Mouse (Mus musculus): ENCODE results near the gene Tex45.

The Tex45 gene

DNA sequence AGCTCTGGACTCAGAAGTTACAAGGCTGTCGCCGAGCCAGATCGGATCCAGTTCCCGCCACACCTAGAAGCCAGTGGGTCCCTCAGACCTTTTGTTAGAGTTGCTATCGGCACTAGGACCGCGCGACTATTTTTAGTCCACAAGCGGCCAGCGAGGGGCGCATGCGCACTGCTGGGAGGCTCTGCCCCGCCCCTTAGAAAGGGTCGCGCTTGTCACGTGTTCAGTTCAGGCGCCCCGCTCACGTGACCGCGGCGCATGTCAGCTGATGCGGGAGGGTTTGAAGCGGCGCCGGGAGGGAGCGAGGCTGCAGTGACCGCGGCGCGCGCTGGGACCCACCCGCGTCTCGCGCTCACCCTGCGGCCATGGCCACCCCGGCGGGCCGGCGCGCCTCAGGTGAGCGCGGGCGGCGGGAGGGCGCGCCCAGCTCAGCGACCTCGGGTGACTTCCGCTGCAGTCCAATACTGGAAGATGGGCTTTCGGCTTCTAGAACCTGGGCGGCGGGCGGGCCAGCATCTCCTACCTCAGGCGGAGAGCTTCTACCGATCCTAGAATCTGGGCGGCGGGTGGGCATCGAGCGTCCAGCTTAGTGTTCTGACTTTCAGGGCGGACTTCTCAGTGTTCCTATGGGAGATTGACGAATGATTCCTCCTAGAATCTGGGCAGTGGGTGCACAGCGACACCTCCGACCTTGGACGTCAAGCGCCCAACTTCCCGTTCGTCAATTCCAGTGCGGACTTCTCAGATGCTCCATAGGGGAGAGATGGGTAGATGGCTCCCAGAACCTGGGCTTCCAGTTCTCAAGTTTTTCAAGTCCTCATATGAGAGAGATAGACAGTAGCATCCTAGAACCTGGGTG, 29.8 kb downstream of the Tex45 start, which contains the start of gene Mcoln1:
Mcoln1 (plus strand) TSS at position 223 of the 856 bp plus-strand sequence.
- Histone ChIP-seq H3K27me3 (ENCODE audit: control insufficient read depth, insufficient read depth, low read length, poor library complexity, severe bottlenecking) (no peaks in the 10 kb centered on the region), H3K36me3 (ENCODE audit: control insufficient read depth, insufficient read depth, low read length, poor library complexity, severe bottlenecking) (no peaks in the 10 kb centered on the region)
- DNase-seq (ENCODE audit: low read depth, low spot score): peak; percentile 98

DNA sequence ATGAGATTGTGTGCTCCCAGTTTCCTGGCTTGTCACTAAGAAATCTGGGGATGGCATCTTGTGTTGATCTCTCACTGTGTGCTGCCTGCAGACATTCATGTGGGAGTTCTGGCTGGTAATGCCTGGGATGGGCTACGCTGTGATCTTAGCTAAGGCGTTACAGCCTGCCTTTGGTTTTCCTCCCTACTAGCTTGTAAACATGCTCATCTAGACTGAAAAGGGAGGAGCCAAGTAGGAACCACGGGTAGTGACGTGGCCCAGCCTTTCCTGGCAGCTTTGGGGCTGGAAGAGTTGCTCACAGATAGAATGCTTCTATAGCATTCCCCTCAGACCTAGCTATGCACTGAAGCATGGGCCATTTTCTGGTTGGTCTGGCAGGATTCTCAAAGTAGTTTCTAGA, 31.6 kb downstream of the Tex45 start:
- no peak for DNase-seq (ENCODE audit: low read depth, low spot score)
- Histone ChIP-seq H3K36me3 (ENCODE audit: control insufficient read depth, insufficient read depth, low read length, poor library complexity, severe bottlenecking) (peaks cover 4% of the 10 kb centered on the region; the same call in 1 of the 2 replicates), H3K27me3 (ENCODE audit: control insufficient read depth, insufficient read depth, low read length, poor library complexity, severe bottlenecking) (no peaks in the 10 kb centered on the region)

DNA sequence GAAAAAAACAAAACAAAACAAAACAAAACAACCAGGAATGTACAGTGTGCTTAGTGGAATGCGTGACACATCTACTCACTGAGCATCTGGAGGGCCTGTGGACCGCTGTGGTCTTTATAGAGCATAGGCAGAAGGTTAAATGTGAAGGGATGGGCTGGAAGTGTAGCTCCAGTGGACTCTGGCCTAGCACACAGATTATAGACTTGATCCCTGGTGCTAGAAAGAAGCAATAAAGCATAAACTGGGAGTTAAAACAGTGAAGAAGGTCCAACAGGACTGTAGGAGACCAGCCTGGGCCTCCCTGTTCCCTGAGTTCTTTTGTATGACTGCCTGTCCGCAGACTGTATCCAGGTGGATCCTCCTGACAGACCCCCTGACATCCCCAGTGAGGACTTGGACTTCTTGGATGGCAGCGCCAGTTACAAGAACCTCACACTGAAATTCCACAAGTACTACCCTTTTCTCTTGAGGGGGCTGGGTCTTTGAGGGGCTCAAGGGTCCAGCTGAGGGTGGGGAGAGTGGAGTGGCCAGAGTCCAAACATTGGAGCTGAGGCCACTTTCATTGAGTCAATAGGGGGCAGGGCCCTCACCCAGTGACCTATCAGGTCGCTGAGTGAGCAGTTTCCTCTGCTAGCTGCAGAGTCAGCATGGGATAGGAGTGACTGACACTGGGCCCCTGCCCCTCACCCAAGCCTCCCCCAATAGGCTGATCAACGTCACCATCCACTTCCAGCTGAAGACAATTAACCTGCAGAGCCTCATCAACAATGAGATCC, 37.5 kb downstream of the Tex45 start:
- H3K27me3 ChIP-seq (ENCODE audit: control insufficient read depth, insufficient read depth, low read length, poor library complexity, severe bottlenecking): no peaks in the 10 kb centered on the region
- peaks cover 4% of the 10 kb centered on the region for H3K36me3 ChIP-seq (ENCODE audit: control insufficient read depth, insufficient read depth, low read length, poor library complexity, severe bottlenecking)
- DNase-seq (ENCODE audit: low read depth, low spot score): no peak

DNA sequence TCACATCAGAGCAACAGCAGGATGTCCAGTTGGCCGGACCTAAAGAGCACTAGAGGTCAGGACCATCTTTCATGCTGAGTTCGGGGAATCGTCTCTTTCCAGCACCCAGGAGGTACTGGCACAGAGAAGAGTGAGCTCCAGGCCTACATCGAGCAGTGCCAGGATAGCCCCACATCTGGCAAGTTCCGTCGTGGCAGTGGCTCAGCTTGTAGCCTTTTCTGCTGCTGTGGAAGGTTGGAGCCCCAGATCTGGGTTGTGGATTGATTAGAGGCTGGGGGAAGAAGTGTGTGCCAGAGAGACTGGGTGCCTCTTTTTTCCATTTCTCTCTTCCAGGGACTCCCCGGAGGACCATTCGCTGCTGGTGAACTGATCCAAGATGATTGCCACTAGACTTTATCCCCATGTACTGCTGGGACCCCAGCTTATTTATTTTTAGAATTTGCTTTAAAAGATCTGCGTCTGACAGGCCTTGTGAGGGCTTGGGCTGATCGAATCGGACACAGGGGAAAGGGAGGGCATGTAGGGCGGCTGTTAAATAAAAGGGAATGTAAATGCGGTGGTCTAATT, 44.1 kb downstream of the Tex45 start:
- Histone ChIP-seq H3K36me3 (ENCODE audit: control insufficient read depth, insufficient read depth, low read length, poor library complexity, severe bottlenecking) (no peaks in the 10 kb centered on the region; the same call in 1 of the 2 replicates), H3K27me3 (ENCODE audit: control insufficient read depth, insufficient read depth, low read length, poor library complexity, severe bottlenecking) (no peaks in the 10 kb centered on the region)
- no peak for DNase-seq (ENCODE audit: low read depth, low spot score)

DNA sequence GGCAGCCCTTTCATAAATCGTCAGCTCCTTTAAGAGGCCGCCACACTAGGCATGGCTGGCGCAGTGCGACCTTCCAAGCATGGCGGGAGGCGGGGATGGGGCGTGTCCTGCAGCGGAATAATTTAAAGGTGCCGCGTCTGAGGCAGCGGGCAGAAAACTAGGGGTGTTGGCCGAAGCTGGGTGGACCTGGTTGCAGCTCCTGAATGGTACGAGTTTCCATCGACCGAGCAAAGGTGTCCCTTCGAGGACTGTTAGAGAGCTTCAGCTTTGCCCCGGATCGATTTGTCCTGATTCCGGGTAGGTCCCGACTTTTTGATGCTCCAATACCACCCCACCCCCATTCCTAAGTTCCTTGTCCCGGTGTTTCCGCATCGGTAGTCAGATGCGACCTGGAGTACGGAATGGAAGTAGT, 44.6 kb downstream of the Tex45 start, which contains the start of gene Pnpla6:
Pnpla6 (plus strand) TSS at position 125 of the 412 bp plus-strand sequence.
- DNase-seq (ENCODE audit: low read depth, low spot score): peak; percentile 85
- H3K36me3 ChIP-seq (ENCODE audit: control insufficient read depth, insufficient read depth, low read length, poor library complexity, severe bottlenecking): no peaks in the 10 kb centered on the region; the same call in 1 of the 2 replicates
- no peaks in the 10 kb centered on the region for H3K27me3 ChIP-seq (ENCODE audit: control insufficient read depth, insufficient read depth, low read length, poor library complexity, severe bottlenecking)

DNA sequence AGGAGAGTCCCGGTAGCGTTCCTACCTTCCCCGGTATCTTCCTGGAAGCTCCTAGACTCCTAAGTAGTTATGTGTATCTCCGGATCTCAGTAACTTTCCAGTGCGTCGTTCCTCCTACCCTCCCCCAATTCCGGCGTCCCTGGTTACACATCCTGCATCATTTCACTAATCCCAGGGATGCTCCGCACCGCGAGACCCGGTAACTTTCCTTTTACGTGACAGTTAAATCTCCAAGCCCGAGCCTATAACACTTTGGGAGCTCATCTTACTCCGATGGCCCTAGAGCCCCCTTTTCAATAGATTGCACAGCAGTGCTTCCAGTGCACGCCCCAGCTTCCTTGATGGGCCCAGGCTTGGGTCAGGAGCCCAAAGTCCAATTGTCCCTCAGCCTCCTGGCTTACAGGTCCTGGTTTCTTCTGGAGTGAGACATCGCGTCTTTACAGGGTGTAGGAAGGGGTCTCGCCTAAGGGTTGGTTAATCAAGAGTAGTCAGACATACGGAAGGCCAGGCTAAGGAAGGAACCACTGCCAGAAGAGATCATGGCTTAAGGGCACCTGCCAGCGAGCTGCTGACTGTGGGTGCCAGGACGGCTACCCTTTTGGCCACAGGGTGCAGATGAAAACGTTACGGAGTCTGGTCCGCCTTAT, 45.2 kb downstream of the Tex45 start:
- H3K27me3 ChIP-seq (ENCODE audit: control insufficient read depth, insufficient read depth, low read length, poor library complexity, severe bottlenecking): no peaks in the 10 kb centered on the region
- H3K36me3 ChIP-seq (ENCODE audit: control insufficient read depth, insufficient read depth, low read length, poor library complexity, severe bottlenecking): no peaks in the 10 kb centered on the region; the same call in 1 of the 2 replicates
- DNase-seq (ENCODE audit: low read depth, low spot score): no peak

DNA sequence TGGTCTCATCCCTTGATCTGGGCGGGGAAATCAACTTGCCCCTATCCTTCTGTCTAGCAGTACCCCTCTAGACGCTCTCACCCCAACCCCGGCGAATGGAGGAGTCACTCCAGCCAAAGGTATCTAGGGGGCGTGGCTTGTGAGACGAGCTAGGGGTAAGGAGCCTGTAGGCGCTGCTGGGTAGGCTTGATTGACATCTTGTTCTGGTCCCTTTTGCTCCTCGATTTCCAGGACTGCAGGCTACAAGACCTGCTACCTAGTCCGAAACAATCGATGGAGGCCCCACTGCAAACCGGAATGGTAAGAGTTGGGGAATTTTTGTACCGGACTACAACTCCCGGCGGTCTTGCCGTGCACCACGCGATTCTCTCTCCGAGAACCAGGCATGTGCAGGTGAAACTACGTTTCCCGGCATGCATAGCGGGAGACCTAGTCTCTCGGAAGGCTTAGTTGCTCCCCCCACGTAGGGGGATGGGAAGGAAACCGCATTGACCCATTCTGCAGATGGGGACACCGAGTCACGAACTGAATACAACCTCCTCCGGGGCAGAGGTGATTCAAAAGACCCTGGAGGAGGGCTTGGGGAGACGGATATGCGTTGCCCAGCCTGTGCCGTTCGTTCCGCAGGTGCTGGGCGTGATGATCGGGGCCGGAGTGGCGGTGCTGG, 45.9 kb downstream of the Tex45 start:
- Histone ChIP-seq H3K27me3 (ENCODE audit: control insufficient read depth, insufficient read depth, low read length, poor library complexity, severe bottlenecking) (no peaks in the 10 kb centered on the region), H3K36me3 (ENCODE audit: control insufficient read depth, insufficient read depth, low read length, poor library complexity, severe bottlenecking) (no peaks in the 10 kb centered on the region; the same call in 1 of the 2 replicates)
- DNase-seq (ENCODE audit: low read depth, low spot score): peak; percentile 93

DNA sequence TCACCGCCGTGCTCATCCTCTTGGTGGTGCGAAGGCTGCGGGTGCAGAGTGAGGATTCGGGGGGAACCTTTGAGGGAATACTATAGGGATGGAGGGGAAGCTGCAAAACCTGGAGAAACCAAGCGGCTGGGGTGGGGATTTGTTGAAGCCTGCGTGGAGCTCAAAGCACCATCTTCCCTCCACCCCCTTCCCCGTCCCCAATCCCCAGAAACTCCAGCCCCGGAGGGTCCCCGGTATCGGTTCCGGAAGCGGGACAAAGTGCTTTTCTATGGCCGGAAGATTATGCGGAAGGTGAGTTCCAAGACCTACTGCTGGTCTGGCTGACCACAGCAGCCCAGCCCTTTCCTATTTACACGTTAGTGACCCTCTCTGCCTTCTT, 46.4 kb downstream of the Tex45 start:
- Histone ChIP-seq H3K36me3 (ENCODE audit: control insufficient read depth, insufficient read depth, low read length, poor library complexity, severe bottlenecking) (peaks cover under 1% of the 10 kb centered on the region; the same call in 1 of the 2 replicates), H3K27me3 (ENCODE audit: control insufficient read depth, insufficient read depth, low read length, poor library complexity, severe bottlenecking) (no peaks in the 10 kb centered on the region)
- DNase-seq (ENCODE audit: low read depth, low spot score): no peak

DNA sequence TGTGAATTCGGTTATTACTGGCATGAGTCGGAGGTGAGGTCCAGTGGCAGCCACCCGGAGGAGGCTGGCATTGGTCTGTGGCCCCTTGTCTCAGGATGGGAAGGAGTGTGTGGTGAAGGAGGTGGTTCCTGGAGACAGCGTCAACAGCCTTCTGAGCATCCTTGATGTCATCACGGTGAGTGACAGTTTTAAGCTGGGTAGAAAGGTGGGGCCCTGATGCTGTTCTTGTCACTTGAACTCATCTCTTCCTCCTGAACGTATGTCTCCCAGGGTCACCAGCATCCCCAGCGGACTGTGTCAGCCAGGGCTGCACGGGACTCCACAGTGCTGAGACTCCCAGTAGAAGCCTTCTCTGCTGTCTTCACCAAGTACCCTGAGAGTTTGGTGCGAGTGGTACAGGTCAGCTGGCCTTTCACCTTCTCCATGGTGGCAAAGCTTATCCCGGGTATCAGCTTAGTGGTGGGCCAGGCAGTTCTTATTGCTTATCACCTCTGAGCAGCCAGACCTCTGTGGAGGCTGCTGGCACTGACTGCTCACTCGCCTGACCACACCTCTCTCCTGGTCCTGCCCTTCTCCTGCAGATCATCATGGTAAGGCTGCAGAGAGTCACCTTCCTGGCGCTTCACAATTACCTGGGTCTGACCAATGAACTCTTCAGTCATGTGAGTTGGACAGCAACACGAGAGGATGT, 51.5 kb downstream of the Tex45 start:
- no peak for DNase-seq (ENCODE audit: low read depth, low spot score)
- Histone ChIP-seq H3K27me3 (ENCODE audit: control insufficient read depth, insufficient read depth, low read length, poor library complexity, severe bottlenecking) (no peaks in the 10 kb centered on the region), H3K36me3 (ENCODE audit: control insufficient read depth, insufficient read depth, low read length, poor library complexity, severe bottlenecking) (peaks cover 11% of the 10 kb centered on the region)

DNA sequence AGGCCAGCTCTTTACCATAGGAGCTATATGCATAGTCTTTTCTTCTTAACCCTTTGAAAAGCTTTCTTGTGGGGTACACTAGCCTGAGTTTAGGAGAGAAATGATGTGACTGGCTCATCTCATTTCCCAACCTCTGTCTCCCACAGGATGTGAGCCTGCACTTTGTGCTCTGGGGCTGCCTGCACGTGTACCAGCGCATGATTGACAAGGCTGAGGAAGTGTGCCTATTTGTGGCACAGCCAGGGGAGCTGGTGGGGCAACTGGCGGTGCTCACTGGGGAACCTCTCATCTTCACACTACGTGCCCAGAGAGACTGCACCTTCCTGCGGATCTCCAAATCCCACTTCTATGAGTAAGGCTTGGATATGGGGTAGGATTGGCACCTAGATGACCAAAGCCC, 60.2 kb downstream of the Tex45 start:
- Histone ChIP-seq H3K27me3 (ENCODE audit: control insufficient read depth, insufficient read depth, low read length, poor library complexity, severe bottlenecking) (no peaks in the 10 kb centered on the region), H3K36me3 (ENCODE audit: control insufficient read depth, insufficient read depth, low read length, poor library complexity, severe bottlenecking) (no peaks in the 10 kb centered on the region)
- DNase-seq (ENCODE audit: low read depth, low spot score): no peak

DNA sequence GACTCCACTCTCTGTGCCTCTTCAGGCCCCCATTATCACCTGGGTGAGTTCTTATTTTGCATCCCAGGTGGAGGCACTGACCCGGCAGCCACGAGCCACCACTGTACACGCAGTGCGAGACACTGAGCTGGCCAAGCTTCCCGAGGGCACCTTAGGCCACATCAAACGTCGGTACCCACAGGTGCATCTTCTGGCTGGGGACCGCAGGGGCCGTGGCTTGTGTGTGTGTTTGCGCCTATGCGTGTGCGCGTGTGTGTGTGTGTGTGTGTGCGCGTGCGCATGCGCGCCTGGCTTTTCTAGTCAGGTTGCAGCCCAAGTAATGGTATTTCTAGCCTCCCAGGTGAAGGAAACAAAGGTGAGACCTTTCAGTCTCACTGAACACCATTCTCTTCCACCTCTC, 61.3 kb downstream of the Tex45 start:
- DNase-seq (ENCODE audit: low read depth, low spot score): no peak
- Histone ChIP-seq H3K36me3 (ENCODE audit: control insufficient read depth, insufficient read depth, low read length, poor library complexity, severe bottlenecking) (no peaks in the 10 kb centered on the region), H3K27me3 (ENCODE audit: control insufficient read depth, insufficient read depth, low read length, poor library complexity, severe bottlenecking) (no peaks in the 10 kb centered on the region)

DNA sequence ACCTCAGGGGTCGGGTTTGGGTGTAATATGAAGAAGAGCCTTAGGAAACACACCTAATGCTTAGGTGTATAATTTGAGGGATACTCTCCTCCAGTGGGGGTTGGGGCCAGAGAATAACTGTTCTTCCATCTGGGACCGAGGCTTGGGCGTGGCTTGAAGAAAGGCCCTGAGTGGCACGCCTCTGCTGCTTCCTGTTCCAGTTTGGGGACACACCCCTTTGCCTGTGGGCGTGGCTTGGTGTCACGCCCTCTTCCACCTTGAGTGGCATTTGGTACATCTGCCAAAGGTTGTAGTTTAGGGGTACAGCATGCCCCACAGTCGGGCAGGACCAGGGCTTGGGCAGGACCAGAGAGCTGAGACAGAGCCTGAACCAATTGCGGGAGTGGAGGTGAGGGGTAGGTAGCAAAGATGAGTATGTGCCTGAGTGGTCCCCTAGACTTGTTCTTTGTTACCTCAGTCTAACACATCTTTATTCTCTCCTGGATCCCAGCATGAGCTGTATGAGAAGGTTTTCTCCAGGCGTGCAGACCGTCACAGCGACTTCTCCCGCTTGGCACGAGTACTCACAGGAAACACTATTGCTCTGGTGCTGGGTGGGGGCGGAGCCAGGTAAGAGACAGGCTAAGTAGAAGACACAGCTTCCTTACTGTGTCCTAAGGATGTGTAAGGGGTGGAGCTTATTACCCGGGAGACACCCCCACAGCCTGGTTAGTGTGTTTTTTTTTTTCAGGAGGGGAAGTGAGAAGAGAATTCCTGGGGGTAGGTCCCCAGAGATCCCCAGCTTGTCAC, 65.6 kb downstream of the Tex45 start:
- DNase-seq (ENCODE audit: low read depth, low spot score): peak; percentile 45
- H3K27me3 ChIP-seq (ENCODE audit: control insufficient read depth, insufficient read depth, low read length, poor library complexity, severe bottlenecking): no peaks in the 10 kb centered on the region
- H3K36me3 ChIP-seq (ENCODE audit: control insufficient read depth, insufficient read depth, low read length, poor library complexity, severe bottlenecking): no peaks in the 10 kb centered on the region; the same call in 1 of the 2 replicates

Data from splenic B cell, adult 2 months (primary cell).